Mouse (Mus musculus) liver, adult 2 months (tissue): ENCODE results near the gene Gm10382.

ENCODE experiments used
- CTCF ChIP-seq: fragments of 200-500 bp; IDR thresholded peaks from 2 replicates; pipeline ENCODE4 v1.5.1; 2011; ENCODE audit warnings: low read depth, low read length, control low read depth
- POLR2A ChIP-seq: fragments of 200-500 bp; IDR thresholded peaks from 2 replicates; pipeline ENCODE4 v1.6.1; 2011; ENCODE audit warnings: low read length, control low read depth; ENCODE audit not compliant: insufficient read depth; ENCODE audit errors: extremely low read depth

DNA sequence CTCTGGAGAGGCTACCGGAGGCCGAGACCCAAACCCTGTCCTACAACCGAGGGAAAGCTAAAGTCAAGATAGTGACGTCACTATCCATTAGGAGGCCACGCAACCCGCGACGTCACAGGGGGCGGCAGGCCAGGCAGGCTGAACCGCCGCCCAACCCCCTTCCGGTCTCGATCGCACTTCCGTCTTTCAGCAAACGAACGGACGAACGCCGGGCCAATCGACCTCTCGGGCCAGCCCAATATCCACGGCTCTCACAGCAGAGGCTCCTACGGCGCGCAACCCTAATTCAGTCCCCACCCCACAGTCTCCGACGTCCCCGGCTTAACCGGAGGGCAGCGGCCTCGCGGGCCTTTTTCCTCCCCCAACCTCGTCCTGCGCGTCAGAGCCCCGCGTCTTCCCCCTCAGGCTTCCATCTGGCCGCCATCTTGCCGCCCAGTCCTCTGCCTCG is at the start of gene Gm10382:
- TF ChIP-seq CTCF, result no peak; the same call in 1 of the 2 replicates
- TF ChIP-seq POLR2A, result no peak
